Comparison of ENCODE assay signal across 8 mouse cellular contexts in genomic region chrX:136172786-136173185, GRCm38 (mm10). TPM values are rescaled to one million over a fixed set of nuclear protein-coding genes. Genes with fewer than 3 reads are reported as not detected.
DNase-seq lines count a peak whose midpoint lies in the region; ATAC-seq and TF ChIP-seq lines count a peak whose summit lies in the region.

No protein-coding gene starts in this region.

- H3K36me3 ChIP-seq in erythroblast, embryonic 14.5 days (ENCODE audit: control insufficient read depth), result peaks cover 14% of the 10 kb centered on the region
- H3K36me3 ChIP-seq in ES-E14 (ENCODE audit: control insufficient read depth, insufficient read depth, low read length, poor library complexity, severe bottlenecking), result no peaks in the 10 kb centered on the region
- H3K36me3 ChIP-seq in liver, postnatal 0 days (replicated peaks; ENCODE audit: insufficient read depth, low read length), result no peaks in the 10 kb centered on the region

- H3K9me3 ChIP-seq in erythroblast, embryonic 14.5 days (ENCODE audit: control insufficient read depth, low read length), result no peaks in the 10 kb centered on the region
- no peaks in the 10 kb centered on the region for H3K9me3 ChIP-seq in ES-E14 (ENCODE audit: control insufficient read depth, insufficient read depth, low read depth, low read length)
- H3K9me3 ChIP-seq in liver, postnatal 0 days (ENCODE audit: low read length), result no peaks in the 10 kb centered on the region

- no peak for DNase-seq in ES-E14 (ENCODE audit: low read depth, low spot score)
- DNase-seq in forelimb bud, embryonic 11.5 days (ENCODE audit: low read depth, low spot score), result peak; percentile 1
- DNase-seq in liver, postnatal 0 days, result no peak
- DNase-seq in spleen, postnatal 4 days (ENCODE audit: low spot score in 2 of 2), result no peak
- no peak for DNase-seq in MN1 (ENCODE audit: low spot score)

- H3K27ac ChIP-seq in ES-E14 (ENCODE audit: insufficient read depth, low read depth, low read length, poor library complexity, severe bottlenecking), result no peak overlapping the region; the same call in 1 of the 2 replicates
- H3K27ac ChIP-seq in liver, postnatal 0 days (ENCODE audit: low read depth), result peak overlapping the region; percentile 70; the same call in 1 of the 2 replicates

- TF ChIP-seq CTCF in liver, postnatal 0 days (IDR thresholded peaks at IDR 0.05; ENCODE audit: low read depth), result no peak

- H3K27me3 ChIP-seq in erythroblast, embryonic 14.5 days (ENCODE audit: control insufficient read depth), result 0 out of 2 replicates have a peak, but pooled peaks cover 2% of the 10 kb centered on the region
- H3K27me3 ChIP-seq in liver, postnatal 0 days (ENCODE audit: insufficient read depth, low read length), result no peaks in the 10 kb centered on the region

- H3K9ac ChIP-seq in ES-E14 (ENCODE audit: insufficient read depth, low read depth, low read length, poor library complexity, severe bottlenecking), result no peak overlapping the region; the same call in 1 of the 2 replicates
- H3K9ac ChIP-seq in liver, postnatal 0 days (replicated peaks), result peak overlapping the region; percentile 67; the same call in 1 of the 2 replicates

- peak overlapping the region; percentile 89 for H3K4me3 ChIP-seq in erythroblast, embryonic 14.5 days (replicated peaks)
- H3K4me3 ChIP-seq in ES-E14 (ENCODE audit: insufficient read depth in 1 of 2, low read depth in 1 of 2, low read length in 2 of 2, poor library complexity in 1 of 2, severe bottlenecking in 1 of 2), result peak overlapping the region; percentile 15 to 93; a peak in 3 of 4 replicates
- H3K4me3 ChIP-seq in liver, postnatal 0 days (ENCODE audit: low read depth, low read length), result peak overlapping the region; percentile 59

- 30% methylated on average over 10 of the region's 10 CpGs for WGBS in liver, postnatal 0 days (ENCODE audit: insufficient replicate concordance)

- TF ChIP-seq EP300 in liver, postnatal 0 days (IDR thresholded peaks at IDR 0.05; ENCODE audit: low read depth), result no peak

- in situ Hi-C loops in ES-E14 (cut with MboI; ENCODE audit: low sequenced_read_pairs in 2 of 2, unreplicated experiment in 2 of 2), result no loop called here

- ATAC-seq in erythroblast, adult 5-6 weeks (replicated peaks; ENCODE audit: low FRiP score, poor library complexity, severe bottlenecking), result no peak
- ATAC-seq in liver, postnatal 0 days, result no peak
- no peak for ATAC-seq in megakaryocyte, adult 5-6 weeks (ENCODE audit: poor library complexity, severe bottlenecking)

- peaks cover 15% of the 10 kb centered on the region for H3K4me1 ChIP-seq in erythroblast, embryonic 14.5 days (ENCODE audit: control insufficient read depth)
- peaks cover 0 to 3% of the 10 kb centered on the region in 2 experiments; a peak in 1 of 4 replicates for H3K4me1 ChIP-seq in ES-E14 (ENCODE audit: control insufficient read depth in 2 of 2, insufficient read depth in 2 of 2, low read length in 2 of 2, poor library complexity in 1 of 2)
- no peaks in the 10 kb centered on the region for H3K4me1 ChIP-seq in liver, postnatal 0 days (ENCODE audit: insufficient read depth)

- peak overlapping the region; percentile 70 for H3K4me2 ChIP-seq in liver, postnatal 0 days (ENCODE audit: low read depth, low read length)

TF ChIP-seq in ES-E14, 5 proteins besides CTCF, POLR2A, EP300 and RAD21:
- TF ChIP-seq ZC3H11A (IDR thresholded peaks at IDR 0.05; ENCODE audit: borderline replicate concordance, low read depth, low read length) (no peak), MAFK (IDR thresholded peaks at IDR 0.05; ENCODE audit: insufficient read depth, low read depth, low read length) (no peak)

RNA-seq across cellular contexts. Expression of gene Tceal8, which starts 0.6 kb away (rescaled TPM):
- polyA plus RNA-seq in erythroblast, embryonic 14.5 days (2012), result 5.7 and 10.2 TPM in 2 replicates
- 20.7 and 26.5 TPM in 2 replicates for total RNA-seq in erythroblast, adult 5-6 weeks (2015; ENCODE audit: low replicate concordance)
- 31.0 and 39.6 TPM in 2 replicates for total RNA-seq in erythroblast, adult 5-6 weeks (2017; ENCODE audit: low replicate concordance)
- 35.5 and 76.2 TPM in 2 replicates for total RNA-seq in ES-E14 (2012; rRNA removed)
- polyA plus RNA-seq in liver, postnatal 0 days (2015; fragmentation: Nextera tagmentation; extraction: Ambion mirVana), result 139 and 150 TPM in 2 replicates
- 20.6 and 26.5 TPM in 2 replicates for total RNA-seq in megakaryocyte, adult 5-6 weeks (2015)
- total RNA-seq in megakaryocyte, adult 5-6 weeks (2017), result 34.4 and 39.0 TPM in 2 replicates

RNA-seq across cellular contexts. Expression of gene Tceal5, which starts 30.9 kb away (rescaled TPM):
- polyA plus RNA-seq in erythroblast, embryonic 14.5 days (2012), result 0.03 and 0.04 TPM in 2 replicates
- total RNA-seq in erythroblast, adult 5-6 weeks (2015; ENCODE audit: low replicate concordance), result not detected in 2 replicates
- total RNA-seq in erythroblast, adult 5-6 weeks (2017; ENCODE audit: low replicate concordance), result not detected in 2 replicates
- 1.6 and 6.2 TPM in 2 replicates for total RNA-seq in ES-E14 (2012; rRNA removed)
- polyA plus RNA-seq in liver, postnatal 0 days (2015; fragmentation: Nextera tagmentation; extraction: Ambion mirVana), result 12.7 and 16.3 TPM in 2 replicates
- total RNA-seq in megakaryocyte, adult 5-6 weeks (2015), result not detected in 2 replicates
- not detected in 2 replicates for total RNA-seq in megakaryocyte, adult 5-6 weeks (2017)

RNA-seq across cellular contexts. Expression of gene Bex4, which starts 34.0 kb away (rescaled TPM):
- polyA plus RNA-seq in erythroblast, embryonic 14.5 days (2012), result 4.2 and 7.0 TPM in 2 replicates
- total RNA-seq in erythroblast, adult 5-6 weeks (2015; ENCODE audit: low replicate concordance), result 10.7 and 16.7 TPM in 2 replicates
- 11.8 and 12.5 TPM in 2 replicates for total RNA-seq in erythroblast, adult 5-6 weeks (2017; ENCODE audit: low replicate concordance)
- 49.2 and 68.7 TPM in 2 replicates for total RNA-seq in ES-E14 (2012; rRNA removed)
- 111 and 121 TPM in 2 replicates for polyA plus RNA-seq in liver, postnatal 0 days (2015; fragmentation: Nextera tagmentation; extraction: Ambion mirVana)
- total RNA-seq in megakaryocyte, adult 5-6 weeks (2015), result 0.58 and 0.62 TPM in 2 replicates
- total RNA-seq in megakaryocyte, adult 5-6 weeks (2017), result 2.0 and 2.1 TPM in 2 replicates

RNA-seq across cellular contexts. Expression of gene Tceal7, which starts 41.8 kb away (rescaled TPM):
- not detected in 2 replicates for polyA plus RNA-seq in erythroblast, embryonic 14.5 days (2012)
- total RNA-seq in erythroblast, adult 5-6 weeks (2015; ENCODE audit: low replicate concordance), result not detected in 2 replicates
- total RNA-seq in erythroblast, adult 5-6 weeks (2017; ENCODE audit: low replicate concordance), result not detected in 2 replicates
- total RNA-seq in ES-E14 (2012; rRNA removed), result 1.2 and 2.8 TPM in 2 replicates
- 0.36 and 5.2 TPM in 2 replicates for polyA plus RNA-seq in liver, postnatal 0 days (2015; fragmentation: Nextera tagmentation; extraction: Ambion mirVana)
- total RNA-seq in megakaryocyte, adult 5-6 weeks (2015), result not detected in 2 replicates
- not detected in 2 replicates for total RNA-seq in megakaryocyte, adult 5-6 weeks (2017)

RNA-seq across cellular contexts. Expression of gene Bex1, which starts 42.5 kb away (rescaled TPM):
- polyA plus RNA-seq in erythroblast, embryonic 14.5 days (2012), result 0.73 and 1.5 TPM in 2 replicates
- total RNA-seq in erythroblast, adult 5-6 weeks (2015; ENCODE audit: low replicate concordance), result not detected in 2 replicates
- total RNA-seq in erythroblast, adult 5-6 weeks (2017; ENCODE audit: low replicate concordance), result not detected in 2 replicates
- 389 and 461 TPM in 2 replicates for total RNA-seq in ES-E14 (2012; rRNA removed)
- 134 and 163 TPM in 2 replicates for polyA plus RNA-seq in liver, postnatal 0 days (2015; fragmentation: Nextera tagmentation; extraction: Ambion mirVana)
- not detected in 2 replicates for total RNA-seq in megakaryocyte, adult 5-6 weeks (2015)
- not detected in 2 replicates for total RNA-seq in megakaryocyte, adult 5-6 weeks (2017)
